Mouse (Mus musculus) liver, adult 2 months (tissue): ENCODE measurements around the gene Ankrd23.

Experiments used
- CTCF ChIP-seq: fragments of 200-500 bp; IDR thresholded peaks from 2 replicates; pipeline ENCODE4 v1.5.1; 2011; ENCODE audit warnings: low read depth, low read length, control low read depth
- POLR2A ChIP-seq: fragments of 200-500 bp; IDR thresholded peaks from 2 replicates; pipeline ENCODE4 v1.6.1; 2011; ENCODE audit warnings: low read length, control low read depth; ENCODE audit not compliant: insufficient read depth; ENCODE audit errors: extremely low read depth

- TF ChIP-seq POLR2A (no peak), CTCF (no peak)
Measured at GRCm38 (mm10) chr1:36563197-36563596, 26.5 kb upstream of the Ankrd23 start.
